Mouse (Mus musculus) MEL (cell line): Measurements from ENCODE around the gene Fam19a2. TPM values are rescaled to one million over a fixed set of nuclear protein-coding genes. Genes with fewer than 3 reads are reported as not detected.

ENCODE experiments used
- DNase-seq: peaks from one replicate; pipeline ENCODE4 v3.0.0; 2011; ENCODE audit warnings: low read depth, low spot score
- H3K27ac ChIP-seq: 2 replicates; pipeline ENCODE4 v1.5.1; 2012; ENCODE audit warnings: low read depth, mild to moderate bottlenecking, control low read depth, low read length, moderate library complexity; ENCODE audit not compliant: control insufficient read depth
- H3K27me3 ChIP-seq, 2 experiments: fragments of 150-350 bp in 1 of 2; sonication (generic) in 1 of 2; 2 replicates each; pipeline ENCODE4 v1.6.1; 2012; ENCODE audit warnings: low read length in 2 of 2, mild to moderate bottlenecking in 2 of 2, improper control_type of control experiment in 1 of 2, moderate library complexity in 1 of 2; ENCODE audit not compliant: insufficient read depth in 2 of 2, control insufficient read depth in 1 of 2
- H3K36me3 ChIP-seq, 2 experiments: 2 replicates each; pipeline ENCODE4 v1.6.1; 2012 to 2014; ENCODE audit warnings: low read length in 2 of 2, improper control_type of control experiment in 1 of 2, inconsistent platforms in 1 of 2, mild to moderate bottlenecking in 1 of 2; ENCODE audit not compliant: insufficient read depth in 2 of 2, control insufficient read depth in 1 of 2
- H3K4me1 ChIP-seq, 2 experiments: fragments of 150-350 bp in 1 of 2; sonication (generic) in 1 of 2; 2 replicates each; pipeline ENCODE4 v1.6.1; 2012; ENCODE audit warnings: low read length in 2 of 2, improper control_type of control experiment in 1 of 2, mild to moderate bottlenecking in 1 of 2; ENCODE audit not compliant: insufficient read depth in 2 of 2, control insufficient read depth in 1 of 2
- H3K4me3 ChIP-seq, 2 experiments: fragments of 150-350 bp in 1 of 2; sonication (generic) in 1 of 2; 2 replicates each; pipeline ENCODE4 v1.5.1; 2012; ENCODE audit warnings: low read depth in 2 of 2, low read length in 2 of 2, mild to moderate bottlenecking in 2 of 2, moderate library complexity in 2 of 2, control low read depth in 1 of 2, improper control_type of control experiment in 1 of 2; ENCODE audit not compliant: control insufficient read depth in 1 of 2, insufficient read depth in 1 of 2
- H3K79me2 ChIP-seq: 2 replicates; pipeline ENCODE4 v1.6.1; 2012; ENCODE audit warnings: mild to moderate bottlenecking, low read length, moderate library complexity; ENCODE audit not compliant: control insufficient read depth, poor library complexity, insufficient read depth
- H3K9ac ChIP-seq: 2 replicates; pipeline ENCODE4 v1.6.1; 2012; ENCODE audit warnings: low read depth, mild to moderate bottlenecking, control low read depth, low read length, moderate library complexity; ENCODE audit not compliant: control insufficient read depth, poor library complexity, severe bottlenecking
- H3K9me3 ChIP-seq: fragments of 150-350 bp; sonication (generic); replicated peaks from 2 replicates; pipeline ENCODE4 v1.6.1; 2012; ENCODE audit warnings: mild to moderate bottlenecking, low read length, improper control_type of control experiment, moderate library complexity; ENCODE audit not compliant: insufficient read depth
- BHLHE40 ChIP-seq: IDR thresholded peaks from 2 replicates; pipeline ENCODE4 v1.6.1; 2012; ENCODE audit warnings: low read depth, mild to moderate bottlenecking, inconsistent platforms, low read length, improper control_type of control experiment, borderline replicate concordance
- CHD2 ChIP-seq: IDR thresholded peaks from 2 replicates; pipeline ENCODE4 v1.6.1; 2011; ENCODE audit warnings: low read length, improper control_type of control experiment
- E2F4 ChIP-seq: IDR thresholded peaks from 2 replicates; pipeline ENCODE4 v1.6.1; 2011; ENCODE audit warnings: low read depth, low read length, improper control_type of control experiment, borderline replicate concordance
- ELF1 ChIP-seq: IDR thresholded peaks from 2 replicates; pipeline ENCODE4 v1.6.1; 2014; ENCODE audit warnings: low read depth, mild to moderate bottlenecking, inconsistent platforms, low read length, improper control_type of control experiment, moderate library complexity
- EP300 ChIP-seq, 2 experiments: IDR thresholded peaks; 2 replicates each; pipeline ENCODE4 v1.6.1; 2011; ENCODE audit warnings: improper control_type of control experiment in 2 of 2, low read length in 2 of 2, low read depth in 1 of 2, mild to moderate bottlenecking in 1 of 2
- GABPA ChIP-seq: IDR thresholded peaks from 2 replicates; pipeline ENCODE4 v1.6.1; 2012; ENCODE audit warnings: low read depth, mild to moderate bottlenecking, inconsistent platforms, low read length, improper control_type of control experiment, moderate library complexity
- MAFK ChIP-seq: IDR thresholded peaks from 2 replicates; pipeline ENCODE4 v1.6.1; 2011; ENCODE audit warnings: low read depth, mild to moderate bottlenecking, low read length, improper control_type of control experiment, borderline replicate concordance
- MEF2A ChIP-seq: IDR thresholded peaks from 2 replicates; pipeline ENCODE4 v1.6.1; 2014; ENCODE audit warnings: low read depth, mild to moderate bottlenecking, inconsistent platforms, low read length, improper control_type of control experiment; ENCODE audit not compliant: poor library complexity, insufficient replicate concordance, severe bottlenecking; ENCODE audit errors: extremely low read depth
- MXI1 ChIP-seq: IDR thresholded peaks from 2 replicates; pipeline ENCODE4 v1.6.1; 2011; ENCODE audit warnings: mild to moderate bottlenecking, low read depth, low read length, improper control_type of control experiment
- MYB ChIP-seq: IDR thresholded peaks from 2 replicates; pipeline ENCODE4 v1.6.1; 2011; ENCODE audit warnings: mild to moderate bottlenecking, low read depth, low read length, improper control_type of control experiment
- MYC ChIP-seq: IDR thresholded peaks from 2 replicates; pipeline ENCODE4 v1.6.1; 2011; ENCODE audit warnings: low read depth, mild to moderate bottlenecking, low read length, improper control_type of control experiment, moderate library complexity
- NELFE ChIP-seq: IDR thresholded peaks from 2 replicates; pipeline ENCODE4 v1.6.1; 2011; ENCODE audit warnings: low read depth, low read length, improper control_type of control experiment
- NRF1 ChIP-seq: IDR thresholded peaks from 2 replicates; pipeline ENCODE4 v1.6.1; 2014; ENCODE audit warnings: low read depth, mild to moderate bottlenecking, inconsistent platforms, low read length, improper control_type of control experiment, moderate library complexity; ENCODE audit not compliant: poor library complexity, insufficient read depth, severe bottlenecking
- POLR2A ChIP-seq, 2 experiments: IDR thresholded peaks; 2 replicates each; pipeline ENCODE4 v1.6.1; 2011 to 2012; ENCODE audit warnings: low read length in 2 of 2, mild to moderate bottlenecking in 2 of 2, control low read depth in 1 of 2, improper control_type of control experiment in 1 of 2, low read depth in 1 of 2, moderate library complexity in 1 of 2; ENCODE audit not compliant: control insufficient read depth in 1 of 2, insufficient read depth in 1 of 2, poor library complexity in 1 of 2
- POLR2AphosphoS2 ChIP-seq: IDR thresholded peaks from 2 replicates; pipeline ENCODE4 v1.6.1; 2011; ENCODE audit warnings: low read length, improper control_type of control experiment
- SIN3A ChIP-seq: IDR thresholded peaks from 2 replicates; pipeline ENCODE4 v1.6.1; 2012; ENCODE audit warnings: low read length, improper control_type of control experiment, inconsistent platforms
- SMC3 ChIP-seq: IDR thresholded peaks from 2 replicates; pipeline ENCODE4 v1.6.1; 2011; ENCODE audit warnings: low read depth, low read length, improper control_type of control experiment
- TAL1 ChIP-seq: IDR thresholded peaks from 2 replicates; pipeline ENCODE4 v1.6.1; 2012; ENCODE audit warnings: mild to moderate bottlenecking, inconsistent platforms, low read length, moderate library complexity, mixed read lengths
- UBTF ChIP-seq: IDR thresholded peaks from 2 replicates; pipeline ENCODE4 v1.6.1; 2012; ENCODE audit warnings: low read depth, mild to moderate bottlenecking, inconsistent platforms, low read length, improper control_type of control experiment, moderate library complexity, borderline replicate concordance; ENCODE audit not compliant: insufficient read depth
- ZKSCAN1 ChIP-seq: IDR thresholded peaks from 2 replicates; pipeline ENCODE4 v1.6.1; 2012; ENCODE audit warnings: low read depth, mild to moderate bottlenecking, inconsistent platforms, low read length, improper control_type of control experiment, moderate library complexity
- ZMIZ1 ChIP-seq: IDR thresholded peaks from 2 replicates; pipeline ENCODE4 v1.6.1; 2012; ENCODE audit warnings: low read depth, mild to moderate bottlenecking, inconsistent platforms, low read length, improper control_type of control experiment, moderate library complexity
- ZNF384 ChIP-seq: IDR thresholded peaks from 2 replicates; pipeline ENCODE4 v1.6.1; 2012; ENCODE audit warnings: low read depth, mild to moderate bottlenecking, inconsistent platforms, low read length, improper control_type of control experiment
- polyA plus RNA-seq, 2 experiments: library from polyadenylated mRNA; stranded (reverse) in 1 of 2; unstranded in 1 of 2; fragments of >175 nt in 1 of 2; fragments of >200 nt in 1 of 2; gene quantifications; 2 replicates each; pipeline versions ENCODE4 v1.2.1 to v1.2.4; 2012; ENCODE audit warnings: low replicate concordance in 2 of 2, low read depth in 1 of 2; ENCODE audit not compliant: insufficient read length in 2 of 2, insufficient read depth in 1 of 2, missing spikeins in 1 of 2
- total RNA-seq: library from RNA; depleted of rRNA; stranded (reverse); fragments of 300-350 nt; gene quantifications from 2 replicates; pipeline ENCODE4 v1.2.3, GENCODE M21; 2012

Gene Fam19a2
- total and polyA plus RNA-seq, 3 experiments, result not detected

DNA sequence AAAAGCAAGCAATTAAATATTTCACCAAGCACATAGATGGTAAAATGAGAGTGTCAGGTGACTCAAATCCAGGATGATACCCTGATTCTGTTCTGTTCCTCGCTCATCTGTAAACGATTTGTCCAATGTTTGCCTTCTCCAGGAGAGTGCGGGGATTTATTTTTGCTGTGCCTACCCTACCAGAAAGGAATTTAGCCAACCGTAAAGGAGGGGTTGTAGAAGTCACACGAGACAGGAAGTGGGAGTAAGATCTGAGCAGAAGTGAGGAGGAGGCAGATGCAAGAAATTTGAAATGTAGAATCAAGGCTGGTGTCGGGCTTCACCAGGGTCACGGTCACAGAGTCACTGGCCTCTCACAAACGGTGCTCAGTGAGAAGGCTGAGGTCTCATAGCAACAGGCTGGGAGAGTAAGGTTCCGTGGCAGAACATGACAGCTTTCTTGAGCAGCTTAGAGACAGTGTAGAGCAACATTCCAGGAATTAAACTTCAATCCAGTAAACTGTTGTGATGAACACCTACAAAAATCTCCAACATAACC, 419.0 kb downstream of the Fam19a2 start:
- Histone ChIP-seq H3K4me1 (no peaks in the 10 kb centered on the region), H3K36me3 (no peaks in the 10 kb centered on the region), H3K4me3 (no peak overlapping the region), H3K27me3 (no peaks in the 10 kb centered on the region), H3K9me3 (no peaks in the 10 kb centered on the region; the same call in 1 of the 2 replicates), H3K79me2 (no peaks in the 10 kb centered on the region), H3K27ac (no peak overlapping the region), H3K9ac (no peak overlapping the region)
- no peak for DNase-seq
- no peak for TF ChIP-seq TAL1

DNA sequence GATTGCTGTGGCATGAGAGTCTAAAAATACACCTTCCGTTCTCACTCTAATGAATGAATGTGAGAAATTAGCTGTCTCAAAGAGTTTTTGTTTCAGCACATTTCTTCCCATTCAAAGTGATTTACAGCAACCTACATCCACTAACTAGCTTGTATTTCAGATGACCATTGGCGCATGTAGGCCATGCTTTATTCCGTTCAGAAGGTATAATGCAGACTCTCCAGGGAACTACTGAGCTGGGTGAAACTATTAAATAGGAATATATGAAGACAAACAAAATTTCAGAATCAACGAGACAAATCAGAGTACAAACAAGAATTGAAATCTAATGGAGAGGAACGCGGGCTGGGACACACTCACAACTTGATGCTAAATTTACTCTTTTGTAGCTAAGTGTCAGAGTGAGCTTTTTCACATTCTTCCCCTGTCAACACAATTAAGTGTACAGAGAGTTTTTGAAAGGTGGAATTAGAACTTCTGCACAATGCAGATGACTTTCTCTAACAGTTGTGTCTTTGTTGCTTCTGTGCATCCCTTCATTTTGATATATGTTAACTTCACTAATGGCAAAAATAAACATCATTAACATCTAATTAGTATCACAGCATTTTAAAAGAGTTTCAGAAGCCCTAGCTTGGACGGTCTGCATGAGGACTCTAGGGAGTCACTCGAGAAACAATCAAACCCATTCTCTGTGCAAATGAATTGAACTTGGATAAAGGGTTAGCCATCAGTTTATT, 428.6 kb downstream of the Fam19a2 start:
- Histone ChIP-seq H3K79me2 (no peaks in the 10 kb centered on the region), H3K9ac (no peak overlapping the region), H3K27me3 (no peaks in the 10 kb centered on the region), H3K27ac (no peak overlapping the region), H3K9me3 (no peaks in the 10 kb centered on the region), H3K36me3 (no peaks in the 10 kb centered on the region), H3K4me1 (no peaks in the 10 kb centered on the region), H3K4me3 (no peak overlapping the region)
- TF ChIP-seq MYC, result no peak
- TF ChIP-seq MAFK, result no peak
- TF ChIP-seq EP300 (IDR thresholded peaks at IDR 0.05; ENCODE audit: low read depth in 1 of 2, low read length in 2 of 2), result no peak
- TF ChIP-seq CHD2, result no peak
- no peak for TF ChIP-seq MEF2A
- no peak for TF ChIP-seq BHLHE40
- no peak for TF ChIP-seq SMC3
- no peak for TF ChIP-seq GABPA
- DNase-seq, result no peak

DNA sequence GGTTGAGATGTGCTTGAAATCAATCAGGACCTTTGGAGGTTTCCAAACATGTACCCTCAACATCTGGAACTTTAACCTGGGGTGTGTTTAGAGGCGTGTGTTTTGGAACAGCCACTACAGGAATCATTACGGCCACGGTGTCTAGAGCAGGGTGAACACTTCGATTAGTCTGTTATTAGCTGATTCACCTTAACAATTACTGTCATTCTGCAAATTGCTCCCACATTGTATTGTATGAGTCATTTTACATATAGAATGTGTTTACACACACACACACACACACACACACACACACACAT, 429.1 kb downstream of the Fam19a2 start:
- TF ChIP-seq SMC3 (no peak), POLR2AphosphoS2 (no peak), MYC (no peak), TAL1 (no peak), ELF1 (no peak), POLR2A (IDR thresholded peaks at IDR 0.05; ENCODE audit: control insufficient read depth in 1 of 2, insufficient read depth in 1 of 2, low read depth in 1 of 2, low read length in 2 of 2, poor library complexity in 1 of 2) (no peak), CHD2 (no peak), E2F4 (no peak), ZMIZ1 (no peak), ZKSCAN1 (no peak), NRF1 (no peak), MYB (no peak), SIN3A (no peak), MXI1 (no peak), EP300 (IDR thresholded peaks at IDR 0.05; ENCODE audit: low read depth in 1 of 2, low read length in 2 of 2) (no peak), UBTF (no peak), ZNF384 (no peak), NELFE (no peak)
- Histone ChIP-seq H3K4me3 (no peak overlapping the region), H3K27me3 (no peaks in the 10 kb centered on the region), H3K27ac (no peak overlapping the region), H3K79me2 (no peaks in the 10 kb centered on the region), H3K4me1 (no peaks in the 10 kb centered on the region), H3K36me3 (no peaks in the 10 kb centered on the region), H3K9me3 (no peaks in the 10 kb centered on the region), H3K9ac (no peak overlapping the region)
- no peak for DNase-seq
